Mouse (Mus musculus): Measurements from ENCODE around the gene Grhl1.

Grhl1 gene

DNA sequence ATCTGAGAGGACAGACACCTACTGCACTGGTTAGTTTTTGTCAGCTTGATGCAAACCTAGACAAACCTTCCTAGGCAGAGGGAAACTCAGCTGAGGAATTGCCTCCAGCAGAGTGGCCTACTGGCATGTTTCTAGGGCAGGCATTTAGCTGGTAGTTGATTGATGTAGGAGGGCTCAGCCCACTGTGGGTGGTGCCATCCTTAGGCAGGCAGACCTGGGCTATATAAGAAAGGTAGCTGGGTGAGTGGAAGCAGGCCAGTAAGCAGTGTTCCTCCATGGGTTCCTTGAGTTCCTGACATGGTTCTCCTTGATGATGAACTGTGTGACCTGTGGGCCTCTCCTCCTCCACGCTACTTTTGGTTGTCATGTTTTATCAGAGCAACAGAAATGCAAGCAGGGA is 8.4 kb downstream of the Grhl1 start:
- no peak for TF ChIP-seq GATA4 (IDR thresholded peaks at IDR 0.05; ENCODE audit: insufficient replicate concordance, low read length)

DNA sequence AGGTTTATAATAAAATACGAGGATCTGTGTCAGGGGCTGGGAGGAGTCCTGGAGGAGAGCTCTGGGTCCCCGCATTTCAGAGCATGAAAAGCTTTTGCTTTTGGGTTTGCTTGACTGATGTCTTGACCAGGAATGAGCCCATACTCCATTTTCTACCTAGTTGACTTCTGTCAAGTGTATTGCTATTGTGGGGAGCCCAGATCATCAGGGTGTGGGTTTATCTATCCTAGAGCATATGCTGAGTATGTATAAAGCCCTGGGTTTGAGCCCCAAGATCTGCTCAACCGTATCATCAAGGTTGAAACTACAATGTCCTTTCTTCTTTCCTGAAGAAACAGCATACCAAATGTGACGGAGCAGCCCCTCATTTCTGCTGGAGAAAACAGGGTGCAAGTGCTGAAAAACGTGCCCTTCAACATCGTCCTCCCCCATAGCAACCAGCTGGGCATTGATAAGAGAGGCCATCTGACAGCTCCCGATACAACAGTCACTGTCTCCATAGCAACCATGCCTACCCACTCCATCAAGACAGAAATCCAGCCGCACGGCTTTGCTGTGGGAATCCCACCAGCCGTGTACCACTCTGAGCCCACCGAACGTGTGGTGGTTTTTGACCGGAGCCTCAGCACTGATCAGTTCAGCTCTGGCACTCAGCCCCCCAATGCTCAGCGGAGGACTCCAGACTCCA is 9.1 kb downstream of the Grhl1 start:
- TF ChIP-seq GATA4 (IDR thresholded peaks at IDR 0.05; ENCODE audit: insufficient replicate concordance, low read length), result no peak

DNA sequence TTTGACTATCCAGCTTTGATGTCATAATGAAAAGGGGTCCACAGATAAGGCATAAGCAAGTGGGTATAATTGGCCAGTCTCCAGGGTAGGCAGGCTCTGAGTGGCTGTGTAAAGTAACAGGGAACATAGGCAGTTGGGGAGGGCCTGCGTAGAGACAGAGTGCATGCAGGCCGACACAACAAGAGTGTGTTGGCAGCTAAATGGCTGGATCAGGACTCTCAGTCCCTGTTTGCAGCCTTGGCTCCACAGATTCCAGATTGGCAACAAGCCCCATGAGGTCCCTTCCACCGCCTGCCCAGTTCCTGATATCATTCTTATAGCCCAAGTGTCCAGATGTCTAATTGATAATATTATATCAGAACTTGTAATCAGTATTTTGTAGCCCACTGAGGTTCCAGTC is 11.6 kb downstream of the Grhl1 start:
- TF ChIP-seq GATA4 (IDR thresholded peaks at IDR 0.05; ENCODE audit: insufficient replicate concordance, low read length), result no peak

DNA sequence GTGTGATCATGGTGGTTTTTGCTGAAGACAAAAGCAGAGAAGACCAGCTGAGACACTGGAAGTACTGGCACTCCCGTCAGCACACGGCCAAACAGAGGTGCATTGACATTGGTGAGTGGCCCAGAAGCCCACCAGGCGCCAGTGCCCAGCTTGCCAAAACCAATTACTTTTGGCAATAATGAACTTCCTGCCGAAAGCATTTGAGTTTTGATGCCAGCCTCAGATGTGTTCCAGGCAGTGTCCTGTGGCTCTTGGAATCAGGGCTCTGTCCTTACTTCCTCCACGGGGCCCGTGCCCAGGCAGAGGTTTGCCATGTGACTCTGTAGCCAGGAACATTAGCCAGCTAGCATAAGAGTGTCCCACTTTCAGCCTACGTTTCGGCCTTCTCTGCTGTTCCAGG is 12.8 kb downstream of the Grhl1 start:
- TF ChIP-seq GATA4 (IDR thresholded peaks at IDR 0.05; ENCODE audit: insufficient replicate concordance, low read length), result no peak

DNA sequence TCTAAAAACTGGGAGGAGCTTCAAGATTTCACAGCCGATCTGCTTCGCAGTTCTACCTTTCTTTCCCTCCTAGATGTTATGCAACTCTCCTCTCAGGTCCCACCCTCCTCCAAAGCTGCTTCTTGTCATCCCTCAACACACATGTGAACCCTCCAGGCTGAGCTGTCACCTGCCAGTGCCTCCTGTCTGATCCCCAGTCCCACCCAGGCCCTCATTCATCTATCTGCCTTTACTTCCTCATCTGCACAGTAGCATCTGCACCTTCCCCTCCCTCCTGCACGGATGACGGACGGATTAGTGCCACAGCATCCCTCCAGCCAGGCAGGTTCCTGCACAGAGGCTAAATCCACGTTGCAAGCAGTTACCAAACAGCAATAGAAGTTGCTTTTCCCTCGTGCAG is 14.1 kb downstream of the Grhl1 start:
- TF ChIP-seq GATA4 (IDR thresholded peaks at IDR 0.05; ENCODE audit: insufficient replicate concordance, low read length), result no peak

DNA sequence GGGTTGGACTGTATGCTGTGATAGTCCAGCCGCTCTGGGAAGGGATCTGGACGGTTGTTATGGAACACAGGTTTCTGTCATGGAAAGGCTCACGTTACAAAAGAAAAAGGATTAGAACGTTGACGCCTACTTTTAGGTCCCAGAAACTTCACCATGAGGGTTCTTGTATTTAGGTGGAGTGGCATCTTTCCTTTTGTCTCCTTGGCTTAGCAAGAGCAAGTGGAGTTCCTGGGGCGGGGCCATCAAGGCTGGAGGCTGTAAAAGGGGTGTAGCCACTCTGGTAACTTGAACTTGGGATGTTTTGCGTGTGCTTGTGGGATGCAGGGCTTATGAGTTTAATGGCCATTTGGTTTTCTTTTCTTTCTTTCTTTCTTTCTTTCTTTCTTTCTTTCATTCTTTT is 18.3 kb downstream of the Grhl1 start:
- no peak for TF ChIP-seq GATA4 (IDR thresholded peaks at IDR 0.05; ENCODE audit: insufficient replicate concordance, low read length)

DNA sequence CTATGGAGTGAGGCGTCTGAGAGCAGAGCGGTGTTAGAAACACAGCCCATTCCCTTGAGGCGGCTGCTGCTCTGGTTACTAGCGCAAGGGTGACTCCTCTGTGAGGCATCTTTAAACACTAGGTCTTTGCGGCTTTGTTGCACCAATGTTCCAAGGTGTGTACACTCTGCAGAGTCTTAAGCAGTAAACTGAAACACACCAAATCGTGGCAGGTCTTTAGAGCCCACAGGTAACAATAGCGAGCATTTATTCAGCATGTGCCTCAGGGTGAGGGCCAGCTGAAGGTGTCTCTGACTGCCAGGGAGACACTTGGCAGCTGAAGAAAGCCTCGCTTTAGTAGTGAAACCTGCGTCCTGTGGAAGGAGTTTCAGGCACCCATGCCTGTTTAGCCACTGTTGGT is 20.0 kb downstream of the Grhl1 start:
- no peak for TF ChIP-seq GATA4 (IDR thresholded peaks at IDR 0.05; ENCODE audit: insufficient replicate concordance, low read length)

DNA sequence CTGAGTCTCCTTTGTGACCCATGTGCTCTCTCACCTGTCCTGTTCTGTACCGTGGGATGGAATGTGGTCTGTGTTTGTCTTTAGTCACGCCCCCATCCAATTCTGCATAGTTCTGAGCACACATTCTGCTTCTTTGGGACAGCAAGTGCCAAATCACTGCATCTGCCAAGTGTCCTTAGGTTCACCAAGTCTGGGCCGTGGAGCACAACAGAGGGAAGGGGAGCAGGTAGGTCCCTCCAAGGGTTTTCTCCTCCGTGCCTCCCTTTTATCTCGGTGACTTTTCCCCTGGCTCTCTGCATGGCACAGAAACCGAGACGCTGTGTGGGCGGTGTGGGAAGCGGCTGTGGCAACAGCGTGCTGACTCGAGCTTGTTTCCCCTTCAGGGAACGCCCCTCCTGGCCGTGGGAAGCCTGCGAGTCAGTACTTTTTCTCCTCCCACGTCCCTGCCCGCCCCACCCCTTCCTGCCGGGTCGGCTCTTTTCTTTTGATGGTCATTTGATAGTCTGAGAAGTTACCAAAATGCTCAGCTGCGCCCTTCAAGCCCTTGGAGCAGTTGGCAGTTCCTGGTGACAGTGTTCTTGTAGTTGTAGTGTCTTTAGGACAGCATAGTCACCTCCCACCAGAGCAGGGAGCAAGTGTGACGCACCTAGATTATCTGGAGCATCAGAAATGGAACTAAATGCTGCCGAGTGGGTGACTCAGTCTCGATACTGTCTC is 21.0 kb downstream of the Grhl1 start:
- peak; percentile 23; the same call in 1 of the 2 replicates for TF ChIP-seq GATA4 (IDR thresholded peaks at IDR 0.05; ENCODE audit: insufficient replicate concordance, low read length)

DNA sequence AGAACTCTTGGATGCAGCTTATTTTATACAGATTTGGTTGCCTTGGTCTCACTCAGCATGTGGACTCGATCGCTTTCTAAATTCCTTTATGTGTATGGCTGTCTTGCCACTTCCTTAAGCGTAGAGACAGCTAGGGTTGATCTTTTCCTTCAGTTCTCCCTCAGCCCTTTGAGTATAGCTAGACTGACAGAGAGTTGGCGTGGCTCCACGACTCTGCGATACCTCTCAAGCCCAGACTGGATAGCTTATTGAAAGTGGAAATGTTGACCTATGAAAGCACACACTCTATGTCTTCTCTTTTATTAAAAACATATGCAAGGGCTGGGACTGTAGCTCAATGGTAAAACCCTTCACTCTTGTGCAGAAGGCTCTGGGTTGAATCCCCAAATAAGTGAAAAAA is 25.3 kb downstream of the Grhl1 start:
- TF ChIP-seq GATA4 (IDR thresholded peaks at IDR 0.05; ENCODE audit: insufficient replicate concordance, low read length), result no peak

DNA sequence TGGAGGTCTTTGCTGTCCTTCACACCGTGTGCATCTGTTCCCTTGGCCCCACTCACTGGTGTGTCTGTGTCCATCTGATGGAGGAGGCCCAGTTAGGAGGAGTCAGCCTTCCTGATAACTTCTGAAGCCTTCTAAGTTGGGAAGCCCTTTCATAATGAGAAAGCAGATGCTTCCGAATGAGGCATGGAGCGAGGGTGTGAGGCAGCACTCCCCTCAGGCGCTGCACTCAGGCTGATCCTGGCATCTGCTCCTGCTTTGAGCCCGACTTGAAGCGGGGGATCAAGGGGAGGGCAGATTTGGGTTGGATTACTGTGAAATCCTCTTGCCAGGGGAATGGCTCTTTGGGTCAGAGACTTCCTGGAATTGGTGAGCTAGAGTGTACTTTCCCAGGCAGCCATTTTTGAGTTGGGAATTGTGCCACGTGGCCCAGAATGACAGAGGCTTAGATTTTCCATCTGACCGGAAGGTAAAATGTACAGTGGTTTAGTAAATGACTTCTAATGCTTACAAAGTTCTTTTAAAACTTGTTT is 27.3 kb downstream of the Grhl1 start:
- no peak for TF ChIP-seq GATA4 (IDR thresholded peaks at IDR 0.05; ENCODE audit: insufficient replicate concordance, low read length)

DNA sequence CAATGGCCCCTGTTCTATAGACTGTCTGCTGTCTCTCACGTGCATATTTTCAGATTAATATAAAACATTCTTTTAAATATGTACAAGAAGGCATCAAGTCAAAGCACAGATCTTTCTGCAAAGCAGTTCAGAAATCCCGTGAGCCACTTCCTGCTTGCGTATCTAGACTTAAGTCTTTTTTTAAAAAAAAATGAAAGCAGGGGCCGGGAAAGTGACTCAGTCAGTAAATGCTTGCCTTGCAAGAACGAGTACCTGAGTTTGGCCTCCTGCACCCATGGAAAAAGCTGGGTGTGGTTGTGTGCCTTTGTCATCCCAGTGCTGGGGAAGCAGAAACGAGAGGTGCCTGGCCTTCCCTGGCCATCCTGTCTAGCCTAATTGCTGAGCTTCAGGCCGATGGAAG is 28.0 kb downstream of the Grhl1 start:
- TF ChIP-seq GATA4 (IDR thresholded peaks at IDR 0.05; ENCODE audit: insufficient replicate concordance, low read length), result no peak

DNA sequence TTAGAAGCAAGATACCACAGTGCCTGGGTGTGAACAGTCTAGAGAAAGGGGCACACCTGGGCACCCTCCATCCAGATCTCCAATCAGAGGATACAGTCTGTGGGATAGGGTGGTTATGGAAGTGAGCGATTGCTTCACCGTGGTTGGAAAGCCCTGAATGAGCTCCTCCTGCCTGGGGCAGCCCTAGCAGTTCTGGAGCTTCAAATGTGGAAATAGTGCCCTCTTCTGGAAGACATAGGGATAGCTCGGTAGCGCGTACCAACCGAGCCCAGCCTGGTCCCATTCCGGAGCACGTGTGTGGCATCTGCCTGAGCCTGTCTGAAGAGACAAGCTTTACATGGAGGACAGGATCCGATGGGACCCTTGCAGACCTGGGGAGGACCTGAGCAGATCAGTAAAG is 28.7 kb downstream of the Grhl1 start:
- TF ChIP-seq GATA4 (IDR thresholded peaks at IDR 0.05; ENCODE audit: insufficient replicate concordance, low read length), result no peak

DNA sequence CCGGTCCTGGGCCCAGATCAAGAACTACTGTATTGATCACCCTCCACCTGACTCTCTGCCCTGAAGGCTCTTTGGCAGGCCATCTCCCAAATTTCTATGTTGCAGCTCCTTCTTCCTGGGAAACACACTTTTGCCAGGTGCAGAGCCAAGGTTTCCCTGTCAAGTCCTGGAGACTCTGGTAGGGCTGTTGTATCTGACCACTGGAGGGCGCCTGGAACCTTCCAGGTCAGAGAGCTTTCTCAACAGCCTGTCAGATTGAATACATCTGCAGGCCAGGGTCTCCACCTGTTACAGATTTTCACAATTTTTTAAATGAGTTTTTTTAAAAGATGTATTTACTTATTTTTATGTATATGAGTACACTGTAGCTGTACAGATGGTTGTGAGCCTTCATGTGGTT is 31.2 kb downstream of the Grhl1 start:
- TF ChIP-seq GATA4 (IDR thresholded peaks at IDR 0.05; ENCODE audit: insufficient replicate concordance, low read length), result no peak

DNA sequence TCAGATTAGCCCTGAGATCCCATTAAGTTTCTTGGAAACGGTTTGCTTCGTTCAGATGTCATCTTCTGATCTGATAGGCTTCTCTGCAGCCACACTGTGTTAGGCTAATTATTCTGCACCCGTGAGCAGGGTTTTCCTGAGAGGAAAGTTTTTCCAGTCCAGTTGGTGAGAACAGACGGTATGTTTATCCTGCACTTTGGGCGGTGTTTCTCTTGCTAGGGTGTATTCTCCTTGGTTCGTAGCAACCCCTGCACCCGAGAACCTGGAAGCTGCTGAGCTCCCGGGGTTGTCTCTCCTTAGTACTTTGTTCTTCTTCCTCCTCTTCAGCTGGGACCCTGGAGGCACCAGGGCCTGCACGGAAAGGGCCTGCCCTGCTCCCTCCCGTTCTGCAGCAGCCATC is 34.1 kb downstream of the Grhl1 start:
- no peak for TF ChIP-seq GATA4 (IDR thresholded peaks at IDR 0.05; ENCODE audit: insufficient replicate concordance, low read length)

DNA sequence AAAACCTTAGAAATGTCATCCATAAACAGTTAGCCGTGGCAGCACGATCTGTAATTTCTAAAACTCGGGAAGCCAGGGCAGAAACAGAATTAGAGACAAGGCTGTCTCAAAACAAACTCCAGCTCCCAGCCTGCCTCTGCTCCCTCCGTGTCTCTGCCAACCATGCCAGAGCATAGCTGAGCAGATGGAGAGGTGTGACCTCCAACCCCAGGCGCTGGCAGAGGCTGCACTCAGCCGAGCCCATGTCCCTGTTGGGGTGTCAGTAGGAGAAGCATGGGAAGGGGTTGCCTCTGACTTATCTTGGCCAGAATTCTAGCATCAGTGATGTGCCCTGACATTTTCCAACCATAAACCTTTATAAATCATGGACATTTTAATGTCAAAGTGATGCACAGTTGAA is 40.5 kb downstream of the Grhl1 start:
- TF ChIP-seq GATA4 (IDR thresholded peaks at IDR 0.05; ENCODE audit: insufficient replicate concordance, low read length), result no peak

DNA sequence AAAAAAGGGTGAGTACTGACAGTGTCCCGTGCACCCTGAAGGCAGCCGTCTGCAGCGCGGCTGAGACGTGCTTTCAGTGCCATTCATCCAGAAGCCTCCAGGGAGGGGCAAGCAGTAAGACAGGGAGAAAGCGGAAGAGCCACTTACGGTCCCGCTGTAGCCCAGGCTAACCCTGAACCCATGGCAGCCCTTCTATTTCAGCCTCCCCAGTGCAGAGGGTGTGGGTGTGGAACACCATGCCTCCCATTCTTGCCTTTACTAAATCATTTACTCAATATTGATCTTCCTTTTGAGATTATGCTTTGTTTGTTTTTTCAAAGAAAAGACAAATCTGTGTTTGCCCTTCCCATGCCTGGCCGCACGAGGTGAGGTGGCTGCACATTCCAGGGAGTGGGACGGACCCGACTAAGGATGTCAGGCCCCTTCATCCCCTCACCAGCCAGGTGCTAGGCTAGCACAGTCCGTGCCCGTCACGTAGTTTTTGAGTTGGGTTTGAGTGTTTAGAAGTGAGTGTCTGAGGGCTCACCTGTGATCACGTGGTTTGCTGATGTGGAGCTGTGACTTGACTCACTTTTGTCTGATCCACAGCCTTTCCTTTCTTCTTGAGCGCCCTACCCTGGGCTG is 42.5 kb downstream of the Grhl1 start:
- no peak for TF ChIP-seq GATA4 (IDR thresholded peaks at IDR 0.05; ENCODE audit: insufficient replicate concordance, low read length)
